ENCODE assay signal across 35 mouse cellular contexts in genomic region chr7:3463306-3463705, GRCm38 (mm10). TPM values are rescaled to one million over a fixed set of nuclear protein-coding genes. Genes with fewer than 3 reads are reported as not detected.
DNase-seq lines count a peak whose midpoint lies in the region; TF ChIP-seq lines count a peak whose summit lies in the region.
"Had no signal": no experiment of that assay in that cellular context is flagged by ENCODE, and none has a peak within 500 bp of the region (broad histone marks: within the 10 kb centered on the region; RNA-seq: fewer than 3 reads in every experiment).

No protein-coding gene starts in this region.

- H3K9me3 ChIP-seq in forebrain, embryonic 10.5 days = peaks cover 5% of the 10 kb centered on the region; the same call in 1 of the 2 replicates
- H3K9me3 ChIP-seq: embryonic facial prominence, embryonic 12.5 days; embryonic facial prominence, embryonic 15.5 days; G1E; heart, embryonic 13.5 days; hindbrain, embryonic 13.5 days; intestine, embryonic 15.5 days had no signal

- peak; percentile 88 for DNase-seq in heart, adult 11 months
- no peak for DNase-seq in heart, postnatal 4 days
- DNase-seq in layer of hippocampus, adult 2 months (ENCODE audit: low spot score in 2 of 2) = no peak
- DNase-seq in layer of hippocampus, adult 9-10 months (ENCODE audit: low spot score) = no peak
- DNase-seq in NIH3T3 (ENCODE audit: low read depth) = peak; percentile 81
- no peak for DNase-seq in lung, postnatal 4 days
- no peak for DNase-seq in forebrain, embryonic 10.5 days (ENCODE audit: extremely low spot score, low spot score)
- DNase-seq: adrenal gland, adult 2 months; adrenal gland, postnatal 14 days; B cell, adult 2 months; cerebellum, adult 11 months; cerebellum, adult 2 months; cerebellum, adult 9-11 months; cerebellum, postnatal 25 days; forebrain, postnatal 0 days; gastrocnemius, postnatal 14 days; heart, adult 2 months; heart, postnatal 14 days; kidney, adult 11 months; kidney, adult 8-10 months had no signal

- no peaks in the 10 kb centered on the region for H3K27me3 ChIP-seq in forebrain, embryonic 10.5 days (ENCODE audit: poor library complexity, severe bottlenecking)
- H3K27me3 ChIP-seq: CH12.LX; embryonic facial prominence, embryonic 12.5 days; embryonic facial prominence, embryonic 15.5 days; heart, embryonic 13.5 days; hindbrain, embryonic 13.5 days; intestine, embryonic 15.5 days had no signal

- WGBS in forebrain, embryonic 10.5 days = 82% methylated on average over 4 of the region's 4 CpGs

- H3K4me3 ChIP-seq in layer of hippocampus, adult 2 months = no peak overlapping the region
- no peak overlapping the region for H3K4me3 ChIP-seq in forebrain, embryonic 10.5 days
- H3K4me3 ChIP-seq: embryonic facial prominence, embryonic 12.5 days; embryonic facial prominence, embryonic 15.5 days; erythroblast, embryonic 14.5 days; heart, adult 2 months; heart, embryonic 13.5 days; hindbrain, embryonic 10.5 days; hindbrain, embryonic 13.5 days; intestine, embryonic 15.5 days had no signal

- H3K4me1 ChIP-seq in forebrain, embryonic 10.5 days = no peaks in the 10 kb centered on the region
- H3K4me1 ChIP-seq: embryonic facial prominence, embryonic 12.5 days; heart, embryonic 13.5 days; hindbrain, embryonic 10.5 days; hindbrain, embryonic 13.5 days; intestine, embryonic 15.5 days had no signal

- peak overlapping the region; percentile 46 for H3K27ac ChIP-seq in layer of hippocampus, adult 2 months
- H3K27ac ChIP-seq in forebrain, embryonic 10.5 days = no peak overlapping the region
- H3K27ac ChIP-seq: embryonic facial prominence, embryonic 12.5 days; embryonic facial prominence, embryonic 15.5 days; heart, adult 2 months; heart, embryonic 13.5 days; hindbrain, embryonic 10.5 days; hindbrain, embryonic 13.5 days; intestine, embryonic 15.5 days had no signal

- no peak for TF ChIP-seq CTCF in layer of hippocampus, adult 2 months (conservative IDR thresholded peaks at IDR 0.05)

- no peaks in the 10 kb centered on the region for H3K36me3 ChIP-seq in forebrain, embryonic 10.5 days (replicated peaks)
- H3K36me3 ChIP-seq: embryonic facial prominence, embryonic 12.5 days; embryonic facial prominence, embryonic 15.5 days; G1E; heart, embryonic 13.5 days; hindbrain, embryonic 10.5 days; hindbrain, embryonic 13.5 days; intestine, embryonic 15.5 days had no signal

RNA-seq across cellular contexts. Expression of gene Tarm1, which starts 39.1 kb away (rescaled TPM):
- total RNA-seq in heart, postnatal 4 days (2021) = not detected
- not detected for total RNA-seq in layer of hippocampus, adult 2 months (2021)
- polyA plus RNA-seq in forebrain, embryonic 10.5 days (2016; fragmentation: Nextera tagmentation; extraction: Ambion mirVana) = not detected in 2 replicates
- total RNA-seq: CH12.LX; common myeloid progenitor, adult 5-6 weeks; heart, adult 2 months; heart, postnatal 14 days had no signal
- polyA plus RNA-seq: embryonic facial prominence, embryonic 12.5 days; erythroblast, embryonic 14.5 days; forebrain, embryonic 11.5 days; forebrain, embryonic 14.5 days; forebrain, postnatal 0 days; G1E; heart, embryonic 13.5 days; heart, embryonic 16.5 days; hindbrain, embryonic 10.5 days; hindbrain, embryonic 13.5 days; hindbrain, embryonic 16.5 days had no signal

RNA-seq across cellular contexts. Expression of gene Cacng6, which starts 39.3 kb away (rescaled TPM):
- total RNA-seq in heart, postnatal 4 days (2021) = 1 to 10 TPM; 7.9 to 9.0 TPM
- total RNA-seq in layer of hippocampus, adult 2 months (2021) = 1 to 10 TPM; 1.9 to 2.2 TPM
- polyA plus RNA-seq in forebrain, embryonic 10.5 days (2016; fragmentation: Nextera tagmentation; extraction: Ambion mirVana) = 0.22 and 0.27 TPM in 2 replicates
- total RNA-seq: adrenal gland, postnatal 14 days; CH12.LX; common myeloid progenitor, adult 5-6 weeks had no signal
- polyA plus RNA-seq: adrenal gland, adult 2 months; erythroblast, embryonic 14.5 days; G1E; gonadal fat pad, adult 2 months; hindbrain, embryonic 10.5 days; hindbrain, embryonic 16.5 days had no signal

Comparison
In these comparisons a context has a peak if more than half of its experiments do, and no peak if none do; other contexts are left out.
1. DNase-seq: peak in heart, adult 11 months (single experiment) and NIH3T3 (single experiment); none in heart, postnatal 4 days (single experiment), layer of hippocampus, adult 2 months (0 of 2), layer of hippocampus, adult 9-10 months (single experiment), lung, postnatal 4 days (0 of 2) and forebrain, embryonic 10.5 days (single experiment).